Mouse (Mus musculus) midbrain, embryonic 15.5 days (tissue): ENCODE data around the gene Olfr49. TPM values are rescaled to one million over a fixed set of nuclear protein-coding genes. Genes with fewer than 3 reads are reported as not detected.

ENCODE experiments used
- ATAC-seq: fragments of 200-750 bp; cut with Nextera tagmentation; replicated peaks from 2 replicates; pipeline ENCODE4 v1.8.0; 2017; ENCODE audit warnings: moderate TSS enrichment
- H3K27ac ChIP-seq: fragments of 300-500 bp; sonication (generic); 2 replicates; pipeline ENCODE4 v1.5.1; 2015; ENCODE audit warnings: mild to moderate bottlenecking, inconsistent platforms
- H3K27me3 ChIP-seq: fragments of 300-500 bp; sonication (generic); replicated peaks from 2 replicates; pipeline ENCODE4 v1.6.1; 2015; ENCODE audit warnings: inconsistent platforms
- H3K36me3 ChIP-seq: fragments of 300-500 bp; sonication (generic); replicated peaks from 2 replicates; pipeline ENCODE4 v1.6.1; 2015; ENCODE audit warnings: inconsistent platforms
- H3K4me1 ChIP-seq: fragments of 300-500 bp; sonication (generic); 2 replicates; pipeline ENCODE4 v1.6.1; 2015; ENCODE audit warnings: inconsistent platforms
- H3K4me2 ChIP-seq: fragments of 300-500 bp; sonication (generic); 2 replicates; pipeline ENCODE4 v1.6.1; 2015; ENCODE audit warnings: inconsistent platforms, mild to moderate bottlenecking, moderate library complexity
- H3K4me3 ChIP-seq: fragments of 300-500 bp; sonication (generic); 2 replicates; pipeline ENCODE4 v1.5.1; 2015; ENCODE audit warnings: mild to moderate bottlenecking, inconsistent platforms
- H3K9ac ChIP-seq: fragments of 300-500 bp; sonication (generic); 2 replicates; pipeline ENCODE4 v1.6.1; 2015; ENCODE audit warnings: mild to moderate bottlenecking, inconsistent platforms
- H3K9me3 ChIP-seq: fragments of 300-500 bp; sonication (generic); 2 replicates; pipeline ENCODE4 v1.6.1; 2016; ENCODE audit warnings: inconsistent platforms
- WGBS: fragments of 180-500 bp; shearing (Covaris S2); methylation state at CpG from one replicate; pipeline ENCODE4 v1.1.7; 2015; ENCODE audit warnings: mixed read lengths; 5-methylcytosine and 5-hydroxymethylcytosine counted together
- polyA plus RNA-seq: library from polyadenylated mRNA; unstranded; fragments of >200 nt; fragmentation: Nextera tagmentation; extraction: Ambion mirVana; gene quantifications from 2 replicates; pipeline ENCODE4 v1.2.1, GENCODE M21; 2015

Gene Olfr49
- polyA plus RNA-seq, 1 experiment from 2014 or later = not detected

DNA sequence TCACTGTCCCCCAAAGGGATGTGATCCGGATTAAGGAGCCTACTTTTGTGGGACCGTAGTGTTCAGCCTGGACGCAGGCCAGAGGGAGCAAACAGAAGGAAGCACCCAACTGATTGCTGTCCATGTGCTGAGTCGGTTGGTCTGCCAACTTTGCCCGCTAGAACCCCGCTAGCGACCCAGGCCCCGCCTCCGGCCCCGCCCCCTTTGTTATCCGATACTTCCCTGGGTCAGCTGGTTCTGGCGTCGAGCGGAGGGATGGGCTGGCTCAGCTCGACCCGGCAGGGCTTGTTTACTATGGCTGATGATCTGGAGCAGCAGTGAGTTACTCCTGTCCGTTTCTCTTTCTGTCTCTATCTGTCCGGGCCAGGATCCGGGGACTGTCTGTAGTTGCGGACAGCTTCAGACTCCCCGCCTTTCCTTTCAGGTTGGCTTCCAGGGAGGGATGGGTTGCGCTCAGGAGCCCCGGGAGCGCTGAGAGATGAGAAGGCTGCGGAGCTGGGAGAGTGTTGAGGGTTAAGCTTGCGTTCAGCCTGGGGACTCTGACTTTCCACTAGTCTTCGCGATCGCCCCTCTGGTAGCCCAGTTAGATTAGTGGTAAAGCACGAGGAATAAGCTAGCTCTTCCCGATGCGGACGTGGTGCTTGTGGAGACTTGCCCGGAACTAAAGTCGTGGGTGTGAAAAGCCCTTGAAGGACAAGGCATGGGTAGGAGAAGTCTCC is 25.6 kb downstream of the Olfr49 start:
- Histone ChIP-seq H3K27me3 (no peaks in the 10 kb centered on the region), H3K9ac (peak overlapping the region; percentile 59), H3K4me3 (peak overlapping the region; percentile 55), H3K4me2 (peak overlapping the region; percentile 86), H3K36me3 (no peaks in the 10 kb centered on the region), H3K4me1 (peaks cover 24% of the 10 kb centered on the region), H3K9me3 (no peaks in the 10 kb centered on the region), H3K27ac (peak overlapping the region; percentile 49)
- under 1% methylated on average over 35 of the region's 35 CpGs for WGBS
- peak; percentile 87 for ATAC-seq

- peaks cover 26% of the 10 kb centered on the region for H3K4me1 ChIP-seq
- no peak overlapping the region for H3K9ac ChIP-seq
- H3K9me3 ChIP-seq = no peaks in the 10 kb centered on the region
- WGBS = 63% methylated on average over 7 of the region's 7 CpGs
- H3K27ac ChIP-seq = no peak overlapping the region
- no peak for ATAC-seq
- H3K4me2 ChIP-seq = 0 out of 2 replicates have a peak overlapping the region, but pooled peaks have one; percentile 86
- no peaks in the 10 kb centered on the region for H3K36me3 ChIP-seq
- H3K27me3 ChIP-seq = no peaks in the 10 kb centered on the region
- H3K4me3 ChIP-seq = 0 out of 2 replicates have a peak overlapping the region, but pooled peaks have one; percentile 55
Measured at GRCm38 (mm10) chr14:54258131-54258670, 26.5 kb downstream of the Olfr49 start.

DNA sequence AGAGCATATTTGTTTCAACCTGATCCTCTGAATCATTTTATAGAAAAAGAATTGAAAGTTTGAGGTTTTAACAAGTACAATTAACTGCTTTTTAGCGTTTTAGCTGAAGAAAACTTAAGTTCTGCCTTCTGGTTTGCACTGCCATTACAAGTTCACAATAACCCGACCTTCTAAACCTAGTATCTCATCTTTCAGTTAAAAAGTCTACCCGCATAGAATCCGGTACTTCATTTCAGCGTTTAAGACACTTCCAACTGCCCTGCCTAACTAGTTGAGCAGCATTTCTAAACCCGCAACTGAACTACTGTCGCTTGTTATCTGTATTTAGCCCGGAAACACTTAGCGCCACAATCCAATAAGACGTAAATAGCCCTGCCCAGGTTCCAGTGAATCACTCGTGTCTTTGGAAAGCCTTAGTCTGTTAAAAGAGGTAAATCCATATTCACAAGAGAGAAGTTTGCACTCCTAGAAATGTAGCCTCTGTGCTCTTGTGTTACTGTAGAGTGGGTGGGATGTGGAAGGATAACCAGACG is 30.0 kb downstream of the Olfr49 start:
- Histone ChIP-seq H3K9ac (peak overlapping the region; percentile 76; the same call in 1 of the 2 replicates), H3K27ac (peak overlapping the region; percentile 90; the same call in 1 of the 2 replicates)
- 72% methylated on average over 12 of the region's 12 CpGs for WGBS

GRCm38 (mm10) chr14:54253741-54254291 is 30.9 kb downstream of the Olfr49 start, which contains the start of the genes Dad1 and Abhd4:
Dad1 (minus strand) TSS chr14:54254104.
Abhd4 (plus strand) TSS chr14:54254188.
- Histone ChIP-seq H3K4me2 (peak within 1 kb of the TSS; percentile 89), H3K4me3 (peak within 1 kb of the TSS; percentile 88), H3K9ac (peak within 1 kb of the TSS; percentile 76), H3K27ac (peak within 1 kb of the TSS; percentile 90), H3K9me3 (no peaks in the 10 kb centered on the region), H3K36me3 (no peaks in the 10 kb centered on the region), H3K27me3 (no peaks in the 10 kb centered on the region), H3K4me1 (peaks cover 54% of the 10 kb centered on the region)
- peak; percentile 100 for ATAC-seq
- WGBS = under 1% methylated on average over 39 of the region's 39 CpGs

More for the DNA sequence above, 30.0 kb downstream of the Olfr49 start:
- Histone ChIP-seq H3K4me2 (peak overlapping the region; percentile 89), H3K36me3 (no peaks in the 10 kb centered on the region), H3K27me3 (no peaks in the 10 kb centered on the region), H3K4me1 (peaks cover 52% of the 10 kb centered on the region), H3K9me3 (no peaks in the 10 kb centered on the region), H3K4me3 (peak overlapping the region; percentile 88)
- ATAC-seq = no peak

DNA sequence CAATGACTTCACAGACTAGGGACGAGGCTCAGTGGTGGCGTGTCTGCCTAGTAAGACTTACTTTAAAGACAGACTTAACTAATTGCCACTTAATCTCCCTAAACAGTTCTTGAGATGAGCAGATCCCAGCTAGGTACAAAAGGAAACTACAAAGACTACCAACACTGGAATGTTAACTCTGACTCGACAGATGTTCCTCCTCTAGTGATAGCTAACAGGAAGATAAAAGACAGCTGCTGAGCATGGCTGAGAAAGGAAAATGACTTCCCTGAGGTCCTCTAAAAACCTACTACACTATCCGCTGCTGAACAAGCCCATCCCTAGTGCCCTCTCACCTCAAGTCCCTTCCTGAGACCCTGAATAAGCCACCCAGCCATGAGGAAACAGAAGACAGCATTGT is 34.6 kb downstream of the Olfr49 start:
- H3K4me3 ChIP-seq = no peak overlapping the region
- H3K4me2 ChIP-seq = no peak overlapping the region
- no peaks in the 10 kb centered on the region for H3K27me3 ChIP-seq
- no peak for ATAC-seq
- H3K27ac ChIP-seq = no peak overlapping the region
- peaks cover 54% of the 10 kb centered on the region for H3K4me1 ChIP-seq
- H3K9me3 ChIP-seq = no peaks in the 10 kb centered on the region
- H3K9ac ChIP-seq = no peak overlapping the region; the same call in 1 of the 2 replicates
- H3K36me3 ChIP-seq = no peaks in the 10 kb centered on the region
- WGBS = 76% methylated on average over 4 of the region's 4 CpGs

DNA sequence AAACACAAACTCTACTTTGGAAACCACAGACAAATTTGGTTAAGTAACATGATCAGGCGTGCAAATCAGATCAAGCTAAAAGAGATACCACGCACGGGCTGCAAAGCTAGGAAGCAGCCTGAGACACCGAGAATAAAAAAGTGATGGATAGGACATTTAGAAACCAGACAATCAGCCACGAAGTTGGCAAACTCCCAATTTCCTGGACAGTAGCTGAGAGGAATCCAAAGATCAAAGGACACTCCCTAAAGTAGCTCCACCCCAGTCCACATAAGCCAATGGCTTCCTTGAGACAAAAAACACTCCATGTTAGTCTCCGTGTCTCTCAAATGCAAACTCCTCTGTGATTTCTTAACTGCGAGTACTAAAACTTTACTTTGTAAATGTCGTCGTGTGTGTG is 35.4 kb downstream of the Olfr49 start:
- Histone ChIP-seq H3K4me3 (no peak overlapping the region), H3K27me3 (no peaks in the 10 kb centered on the region), H3K9ac (no peak overlapping the region), H3K27ac (no peak overlapping the region), H3K9me3 (no peaks in the 10 kb centered on the region), H3K36me3 (no peaks in the 10 kb centered on the region), H3K4me2 (no peak overlapping the region), H3K4me1 (peaks cover 49% of the 10 kb centered on the region)
- ATAC-seq = no peak
- WGBS = 71% methylated on average over 9 of the region's 9 CpGs

DNA sequence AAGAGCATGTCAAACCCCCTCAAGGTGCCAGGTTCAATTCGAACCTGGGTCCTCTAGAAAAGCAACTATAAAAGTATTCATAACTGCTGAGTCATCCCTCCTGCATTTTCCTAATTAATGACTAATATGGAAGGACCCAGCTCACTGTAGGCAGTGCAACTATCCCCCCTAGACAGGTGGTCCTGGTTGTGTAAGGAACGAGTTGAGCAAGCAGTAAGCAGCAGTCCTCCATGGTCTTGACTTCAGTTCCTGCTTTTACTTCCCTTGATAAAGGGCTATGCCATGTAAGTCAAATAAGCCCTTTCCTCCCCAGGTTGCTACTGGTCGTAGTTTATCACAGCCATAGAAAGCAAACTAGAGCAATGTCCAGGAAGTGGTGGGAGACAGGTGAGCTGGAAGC is 38.5 kb downstream of the Olfr49 start:
- peaks cover 36% of the 10 kb centered on the region for H3K4me1 ChIP-seq
- no peak for ATAC-seq
- no peak overlapping the region for H3K4me3 ChIP-seq
- no peaks in the 10 kb centered on the region for H3K27me3 ChIP-seq
- WGBS = 93% methylated on average over 3 of the region's 3 CpGs
- no peak overlapping the region for H3K9ac ChIP-seq
- H3K36me3 ChIP-seq = peaks cover 8% of the 10 kb centered on the region
- no peak overlapping the region for H3K4me2 ChIP-seq
- no peak overlapping the region for H3K27ac ChIP-seq
- H3K9me3 ChIP-seq = no peaks in the 10 kb centered on the region

DNA sequence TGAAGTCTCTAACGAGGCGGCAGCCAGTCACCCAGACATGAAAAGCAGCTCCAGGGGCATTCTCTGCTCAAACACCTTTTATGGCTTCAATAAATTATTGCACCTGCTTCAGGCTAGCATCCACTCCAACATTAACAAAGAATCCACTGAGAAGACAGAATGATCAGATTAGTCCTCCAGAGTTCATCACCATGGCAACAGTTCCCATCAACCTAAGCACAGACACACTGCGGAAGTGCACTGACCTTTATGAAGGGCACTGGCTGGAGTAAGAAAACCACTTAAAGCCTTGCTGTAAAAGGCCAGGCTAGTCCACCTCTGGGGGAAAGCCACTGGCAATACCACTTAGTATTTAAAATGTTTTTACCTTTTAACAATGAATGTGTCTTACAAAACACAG is 40.6 kb downstream of the Olfr49 start:
- Histone ChIP-seq H3K4me3 (no peak overlapping the region), H3K27me3 (no peaks in the 10 kb centered on the region), H3K4me2 (no peak overlapping the region), H3K4me1 (peaks cover 16% of the 10 kb centered on the region; the same call in 1 of the 2 replicates), H3K27ac (peak overlapping the region; percentile 54), H3K9ac (no peak overlapping the region), H3K9me3 (no peaks in the 10 kb centered on the region), H3K36me3 (peaks cover 16% of the 10 kb centered on the region)
- 33% methylated on average over 3 of the region's 3 CpGs for WGBS
- ATAC-seq = peak; percentile 75

GRCm38 (mm10) chr14:54240542-54240941 is 44.2 kb downstream of the Olfr49 start:
- Histone ChIP-seq H3K9me3 (no peaks in the 10 kb centered on the region), H3K4me2 (no peak overlapping the region), H3K27ac (no peak overlapping the region), H3K36me3 (peaks cover 16% of the 10 kb centered on the region), H3K9ac (no peak overlapping the region), H3K4me1 (peaks cover 12% of the 10 kb centered on the region; the same call in 1 of the 2 replicates), H3K27me3 (no peaks in the 10 kb centered on the region), H3K4me3 (no peak overlapping the region)
- ATAC-seq = no peak
- WGBS = 73% methylated on average over 5 of the region's 5 CpGs

GRCm38 (mm10) chr14:54239002-54239736 is 45.6 kb downstream of the Olfr49 start:
- Histone ChIP-seq H3K27ac (peak overlapping the region; percentile 25; the same call in 1 of the 2 replicates), H3K9me3 (no peaks in the 10 kb centered on the region), H3K4me3 (no peak overlapping the region), H3K9ac (no peak overlapping the region), H3K4me2 (no peak overlapping the region), H3K36me3 (peaks cover 16% of the 10 kb centered on the region), H3K4me1 (peaks cover 8% of the 10 kb centered on the region; the same call in 1 of the 2 replicates), H3K27me3 (no peaks in the 10 kb centered on the region)
- peak; percentile 36 for ATAC-seq
- WGBS = 15% methylated on average over 7 of the region's 7 CpGs

- 88% methylated on average over 5 of the region's 5 CpGs for WGBS
- H3K27me3 ChIP-seq = no peaks in the 10 kb centered on the region
- no peak overlapping the region for H3K27ac ChIP-seq
- peaks cover 14% of the 10 kb centered on the region for H3K36me3 ChIP-seq
- H3K9me3 ChIP-seq = no peaks in the 10 kb centered on the region
- peaks cover 17% of the 10 kb centered on the region for H3K4me1 ChIP-seq
- no peak overlapping the region for H3K4me3 ChIP-seq
- no peak overlapping the region for H3K9ac ChIP-seq
- ATAC-seq = no peak
- H3K4me2 ChIP-seq = no peak overlapping the region
Measured at GRCm38 (mm10) chr14:54236881-54237280, 47.9 kb downstream of the Olfr49 start.
